Mouse (Mus musculus) embryonic facial prominence, embryonic 10.5 days (tissue): ENCODE results near the gene Rhbdd1. TPM values are rescaled to one million over a fixed set of nuclear protein-coding genes. Genes with fewer than 3 reads are reported as not detected.

Experiments
- DNase-seq: peaks from one replicate; pipeline ENCODE4 v3.0.0-alpha.2; 2017; ENCODE audit warnings: low spot score
- H3K27ac ChIP-seq: fragments of 300-500 bp; sonication (generic); replicated peaks from 2 replicates; pipeline ENCODE4 v1.5.1; 2016; ENCODE audit warnings: mild to moderate bottlenecking
- H3K27me3 ChIP-seq: fragments of 300-500 bp; sonication (generic); replicated peaks from 2 replicates; pipeline ENCODE4 v1.6.1; 2016; ENCODE audit warnings: low read depth, mild to moderate bottlenecking; ENCODE audit not compliant: poor library complexity, severe bottlenecking
- H3K36me3 ChIP-seq: fragments of 300-500 bp; sonication (generic); replicated peaks from 2 replicates; pipeline ENCODE4 v1.6.1; 2016; ENCODE audit warnings: mild to moderate bottlenecking, moderate library complexity
- H3K4me1 ChIP-seq: fragments of 300-500 bp; sonication (generic); 2 replicates; pipeline ENCODE4 v1.6.1; 2016
- H3K4me3 ChIP-seq: fragments of 300-500 bp; sonication (generic); 2 replicates; pipeline ENCODE4 v1.5.1; 2016; ENCODE audit warnings: mild to moderate bottlenecking, moderate library complexity
- H3K9me3 ChIP-seq: fragments of 300-500 bp; sonication (generic); 2 replicates; pipeline ENCODE4 v1.6.1; 2016; ENCODE audit warnings: mild to moderate bottlenecking
- WGBS: fragments of 180-500 bp; shearing (Covaris S2); methylation state at CpG from one replicate; pipeline ENCODE4 v1.1.7; 2016; 5-methylcytosine and 5-hydroxymethylcytosine counted together
- polyA plus RNA-seq: library from polyadenylated mRNA; unstranded; fragments of >200 nt; fragmentation: Nextera tagmentation; extraction: Ambion mirVana; gene quantifications from 2 replicates; pipeline ENCODE4 v1.2.1, GENCODE M21; 2016

Rhbdd1 gene
- polyA plus RNA-seq, 1 experiment from 2014 or later: 10.1 TPM

DNA sequence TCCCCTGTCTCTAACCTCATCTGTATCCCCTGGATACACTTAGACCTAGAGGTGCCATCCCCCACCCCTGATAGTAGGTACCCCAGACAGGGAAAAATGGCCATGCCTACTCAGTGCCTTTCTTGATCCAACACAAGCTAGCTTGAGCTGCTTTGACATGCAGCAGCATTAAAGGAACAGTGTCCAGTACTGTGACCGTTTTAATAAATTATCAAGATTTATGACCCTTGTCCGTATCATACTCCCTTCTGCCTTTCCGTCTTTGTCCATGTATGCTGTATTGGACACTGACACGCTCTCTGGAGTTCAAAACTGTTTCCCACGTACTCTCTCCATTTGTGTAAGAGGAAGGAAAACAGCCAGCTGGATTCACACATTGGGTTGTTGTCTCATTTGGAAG, 111.5 kb downstream of the Rhbdd1 start:
- H3K27ac ChIP-seq: no peak overlapping the region
- no peak overlapping the region for H3K4me3 ChIP-seq
- H3K27me3 ChIP-seq: no peaks in the 10 kb centered on the region
- peaks cover 7% of the 10 kb centered on the region for H3K4me1 ChIP-seq
- no peaks in the 10 kb centered on the region for H3K36me3 ChIP-seq
- WGBS: 95% methylated on average over 5 of the region's 5 CpGs
- no peak for DNase-seq
- no peaks in the 10 kb centered on the region for H3K9me3 ChIP-seq

DNA sequence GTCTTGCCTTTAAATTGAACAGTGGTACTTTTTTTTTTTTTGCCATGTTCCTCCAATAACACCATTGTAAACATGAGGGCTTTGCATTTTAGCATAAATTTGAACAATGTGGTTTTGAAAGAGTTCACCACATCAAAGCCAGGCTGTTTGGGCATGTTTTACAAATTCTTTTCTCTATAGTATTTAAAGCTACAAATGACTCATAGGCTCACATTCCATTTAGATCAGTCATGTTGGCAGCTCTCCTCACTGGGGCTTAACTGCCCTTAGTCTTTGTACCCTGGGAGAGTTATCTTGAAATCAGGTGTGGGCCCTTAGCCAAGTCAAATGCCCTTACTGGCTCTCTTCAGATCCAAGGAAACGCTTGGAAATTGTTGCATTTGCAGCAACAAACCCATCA, 112.8 kb downstream of the Rhbdd1 start:
- DNase-seq: no peak

GRCm38 (mm10) chr1:82432919-82433648, 116.8 kb downstream of the Rhbdd1 start:
- H3K27me3 ChIP-seq: no peaks in the 10 kb centered on the region
- WGBS: 71% methylated on average over 15 of the region's 15 CpGs
- no peak overlapping the region for H3K4me3 ChIP-seq
- no peaks in the 10 kb centered on the region for H3K36me3 ChIP-seq
- H3K9me3 ChIP-seq: no peaks in the 10 kb centered on the region
- H3K4me1 ChIP-seq: peaks cover 15% of the 10 kb centered on the region
- H3K27ac ChIP-seq: peak overlapping the region; percentile 44; the same call in 1 of the 2 replicates
- DNase-seq: peak; percentile 68

More for the DNA sequence above, 112.8 kb downstream of the Rhbdd1 start:
- no peaks in the 10 kb centered on the region for H3K27me3 ChIP-seq
- 78% methylated on average over 1 of the region's 1 CpGs for WGBS
- H3K9me3 ChIP-seq: no peaks in the 10 kb centered on the region
- peaks cover 15% of the 10 kb centered on the region for H3K4me1 ChIP-seq
- H3K36me3 ChIP-seq: no peaks in the 10 kb centered on the region
- H3K27ac ChIP-seq: no peak overlapping the region
- H3K4me3 ChIP-seq: no peak overlapping the region

DNA sequence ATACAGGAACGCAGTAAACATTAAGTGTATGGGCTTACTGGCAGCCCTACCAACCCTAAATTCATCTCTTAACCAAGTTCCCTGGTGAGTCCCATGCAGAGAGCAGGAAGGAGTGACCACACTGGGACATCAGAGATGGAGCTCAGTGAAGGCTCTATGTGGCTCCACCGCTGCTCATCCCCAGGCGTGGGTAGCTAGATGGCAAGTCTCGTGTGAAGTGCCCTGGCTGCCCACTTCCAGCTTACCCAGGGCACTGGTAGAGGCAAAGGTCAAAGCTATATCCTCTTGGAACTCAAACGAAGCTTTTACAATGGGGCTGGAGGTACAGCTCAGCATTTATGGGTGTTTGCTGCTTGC, 117.4 kb downstream of the Rhbdd1 start:
- no peaks in the 10 kb centered on the region for H3K9me3 ChIP-seq
- peaks cover 15% of the 10 kb centered on the region for H3K4me1 ChIP-seq
- no peak for DNase-seq
- H3K36me3 ChIP-seq: no peaks in the 10 kb centered on the region
- no peaks in the 10 kb centered on the region for H3K27me3 ChIP-seq
- WGBS: 79% methylated on average over 5 of the region's 5 CpGs
- no peak overlapping the region for H3K4me3 ChIP-seq
- no peak overlapping the region for H3K27ac ChIP-seq

DNA sequence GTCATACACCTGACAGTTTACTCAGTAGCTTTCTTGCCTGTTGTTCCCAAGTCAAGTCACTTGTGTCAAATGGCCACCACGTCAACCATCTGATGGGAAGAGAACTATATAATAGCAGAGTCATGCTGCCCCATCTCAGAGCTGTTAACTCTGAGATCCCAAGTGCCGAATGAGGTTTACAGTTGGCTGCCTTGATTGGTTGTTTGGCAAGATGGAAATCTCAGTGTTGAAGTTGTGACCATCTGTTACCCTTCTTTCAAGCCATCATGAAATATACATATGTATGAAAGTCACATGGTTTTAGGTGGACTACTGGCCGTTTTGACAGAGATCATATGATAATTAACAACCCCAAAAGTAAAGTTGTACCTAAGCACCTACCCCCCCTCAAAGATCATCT, 121.0 kb downstream of the Rhbdd1 start:
- 87% methylated on average over 3 of the region's 3 CpGs for WGBS
- Histone ChIP-seq H3K4me3 (no peak overlapping the region), H3K9me3 (no peaks in the 10 kb centered on the region), H3K27ac (no peak overlapping the region), H3K36me3 (no peaks in the 10 kb centered on the region), H3K4me1 (peaks cover 9% of the 10 kb centered on the region), H3K27me3 (no peaks in the 10 kb centered on the region)
- DNase-seq: no peak

DNA sequence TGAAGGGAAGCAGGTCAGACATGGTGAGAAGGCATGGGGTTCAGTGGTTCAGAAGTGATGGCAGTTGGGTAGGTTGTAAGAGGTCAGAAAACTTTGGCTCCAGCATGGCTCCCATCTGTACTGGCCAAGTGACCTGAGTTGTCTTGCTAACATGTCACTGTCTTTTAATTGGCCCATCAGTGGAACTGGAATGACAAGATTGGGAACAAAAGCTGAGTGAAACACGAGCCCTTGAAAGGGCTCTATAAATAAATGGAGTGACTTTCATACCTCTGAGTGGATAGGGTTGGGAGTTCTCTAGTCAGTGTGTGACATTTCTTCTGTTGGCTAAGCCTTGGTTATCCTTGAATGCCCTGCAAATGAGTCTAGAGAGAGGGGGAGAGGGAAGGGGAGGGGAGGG, 123.9 kb downstream of the Rhbdd1 start:
- WGBS: 50% methylated on average over 1 of the region's 1 CpGs
- no peaks in the 10 kb centered on the region for H3K27me3 ChIP-seq
- no peaks in the 10 kb centered on the region for H3K4me1 ChIP-seq
- no peaks in the 10 kb centered on the region for H3K9me3 ChIP-seq
- no peak overlapping the region for H3K4me3 ChIP-seq
- no peak overlapping the region for H3K27ac ChIP-seq
- DNase-seq: no peak
- no peaks in the 10 kb centered on the region for H3K36me3 ChIP-seq

- Histone ChIP-seq H3K27ac (no peak overlapping the region), H3K9me3 (no peaks in the 10 kb centered on the region), H3K4me1 (no peaks in the 10 kb centered on the region), H3K36me3 (no peaks in the 10 kb centered on the region), H3K4me3 (no peak overlapping the region), H3K27me3 (no peaks in the 10 kb centered on the region)
- 72% methylated on average over 4 of the region's 4 CpGs for WGBS
- no peak for DNase-seq
Observed at GRCm38 (mm10) chr1:82443517-82443916, 127.3 kb downstream of the Rhbdd1 start.

- Histone ChIP-seq H3K4me1 (no peaks in the 10 kb centered on the region), H3K9me3 (no peaks in the 10 kb centered on the region), H3K36me3 (no peaks in the 10 kb centered on the region), H3K27ac (no peak overlapping the region), H3K4me3 (no peak overlapping the region), H3K27me3 (no peaks in the 10 kb centered on the region)
- WGBS: 93% methylated on average over 7 of the region's 7 CpGs
- DNase-seq: no peak
Observed at GRCm38 (mm10) chr1:82446049-82446448, 129.8 kb downstream of the Rhbdd1 start.

DNA sequence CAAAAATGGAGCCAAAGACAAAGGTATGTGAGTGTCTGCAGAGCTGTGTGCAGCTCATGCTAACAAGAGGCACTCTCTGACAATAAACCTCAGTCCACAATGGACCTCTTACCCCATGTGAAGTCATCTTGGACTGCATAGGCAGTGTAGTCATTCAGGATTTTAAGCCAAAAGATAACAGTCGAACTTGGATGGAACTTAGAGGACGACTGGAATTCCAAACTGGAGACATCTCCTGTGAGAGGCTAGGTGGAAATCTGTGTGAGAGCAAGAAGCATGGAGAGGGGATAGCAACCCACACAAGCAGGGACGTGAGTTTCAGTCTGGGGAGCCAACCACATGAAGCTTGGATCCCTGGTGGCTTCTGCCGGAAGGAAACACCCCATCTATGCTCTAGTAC, 133.6 kb downstream of the Rhbdd1 start:
- Histone ChIP-seq H3K27me3 (no peaks in the 10 kb centered on the region), H3K9me3 (no peaks in the 10 kb centered on the region), H3K27ac (no peak overlapping the region), H3K4me1 (peaks cover 4% of the 10 kb centered on the region; the same call in 1 of the 2 replicates), H3K4me3 (no peak overlapping the region), H3K36me3 (no peaks in the 10 kb centered on the region)
- 88% methylated on average over 4 of the region's 4 CpGs for WGBS
- DNase-seq: no peak

DNA sequence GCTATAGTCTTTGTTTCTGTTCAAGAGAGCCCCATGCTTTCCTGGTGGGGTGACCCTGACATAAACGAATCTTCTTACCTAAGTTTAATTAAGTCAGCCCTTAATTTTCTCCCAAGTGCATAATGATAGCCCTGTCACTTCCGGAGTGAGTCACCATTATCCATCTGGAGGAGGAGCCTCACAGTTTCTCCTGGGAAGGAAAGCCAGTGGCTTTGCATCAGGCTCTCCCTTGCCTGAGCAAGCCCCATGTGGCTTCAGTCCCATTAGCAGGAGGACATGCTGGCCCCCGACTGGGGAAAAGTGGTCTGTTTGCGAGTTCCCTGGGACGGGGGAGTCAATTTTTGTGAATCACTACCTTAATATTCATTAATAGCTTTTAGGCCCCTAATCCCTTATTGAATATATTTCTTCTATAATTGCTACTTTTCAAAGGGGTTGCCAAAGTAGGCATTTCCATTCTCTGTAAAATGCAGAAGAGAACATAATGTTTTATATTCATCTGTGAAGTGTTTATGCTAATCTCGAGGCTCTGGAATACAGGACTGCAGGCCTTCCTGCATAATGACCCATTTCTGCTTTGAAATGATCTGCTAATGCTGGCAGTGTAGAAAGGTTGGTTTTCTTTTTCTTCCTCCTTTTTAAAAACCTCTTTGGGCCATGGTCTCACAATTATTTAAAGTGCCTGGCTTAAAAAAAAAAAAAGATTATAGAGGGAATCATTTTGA, 135.8 kb downstream of the Rhbdd1 start:
- Histone ChIP-seq H3K27me3 (no peaks in the 10 kb centered on the region), H3K4me1 (peaks cover 4% of the 10 kb centered on the region; the same call in 1 of the 2 replicates), H3K27ac (no peak overlapping the region), H3K4me3 (no peak overlapping the region), H3K36me3 (no peaks in the 10 kb centered on the region), H3K9me3 (no peaks in the 10 kb centered on the region)
- DNase-seq: no peak
- 40% methylated on average over 6 of the region's 6 CpGs for WGBS

- DNase-seq: no peak
- WGBS: 90% methylated on average over 3 of the region's 3 CpGs
Observed at GRCm38 (mm10) chr1:82454031-82454430, 137.8 kb downstream of the Rhbdd1 start.

GRCm38 (mm10) chr1:82459350-82459749, 143.1 kb downstream of the Rhbdd1 start:
- Histone ChIP-seq H3K9me3 (no peaks in the 10 kb centered on the region), H3K27me3 (no peaks in the 10 kb centered on the region), H3K4me3 (no peak overlapping the region), H3K36me3 (no peaks in the 10 kb centered on the region), H3K27ac (no peak overlapping the region), H3K4me1 (peaks cover 4% of the 10 kb centered on the region; the same call in 1 of the 2 replicates)
- DNase-seq: no peak
- 84% methylated on average over 4 of the region's 4 CpGs for WGBS

More at GRCm38 (mm10) chr1:82454031-82454430, 137.8 kb downstream of the Rhbdd1 start:
- Histone ChIP-seq H3K4me1 (peaks cover 4% of the 10 kb centered on the region; the same call in 1 of the 2 replicates), H3K9me3 (no peaks in the 10 kb centered on the region), H3K36me3 (no peaks in the 10 kb centered on the region), H3K27ac (no peak overlapping the region), H3K4me3 (no peak overlapping the region), H3K27me3 (no peaks in the 10 kb centered on the region)

DNA sequence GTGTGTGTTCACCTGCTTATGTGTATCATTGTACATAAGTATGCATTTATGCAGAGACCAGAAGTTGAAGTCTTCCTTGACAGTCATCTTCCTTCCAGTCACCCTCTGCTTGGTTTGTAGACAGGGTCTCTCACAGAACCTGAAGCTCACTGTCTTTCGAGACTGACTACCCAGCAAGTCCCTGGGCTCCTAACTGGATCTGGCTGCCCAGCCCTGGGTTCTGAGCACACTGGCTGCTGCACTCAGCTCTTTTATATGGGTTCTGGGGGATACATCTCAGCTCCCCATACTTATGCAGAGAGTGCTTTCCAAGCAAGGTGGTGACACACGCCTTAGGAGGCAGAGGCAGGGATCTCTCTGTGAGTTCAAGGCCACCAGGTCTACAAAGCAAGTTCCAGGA, 143.7 kb downstream of the Rhbdd1 start:
- Histone ChIP-seq H3K27me3 (no peaks in the 10 kb centered on the region), H3K27ac (no peak overlapping the region), H3K4me1 (peaks cover 5% of the 10 kb centered on the region; the same call in 1 of the 2 replicates), H3K4me3 (no peak overlapping the region), H3K9me3 (no peaks in the 10 kb centered on the region), H3K36me3 (no peaks in the 10 kb centered on the region)
- WGBS: 86% methylated on average over 2 of the region's 2 CpGs
- DNase-seq: no peak
